Mouse (Mus musculus): ENCODE data around the gene Pkn3. TPM values are rescaled to one million over a fixed set of nuclear protein-coding genes. Genes with fewer than 3 reads are reported as not detected.
"Not testable (repeated sequence)": the region's sequence is repeated elsewhere in the genome, so short reads cannot be mapped to it uniquely, and the experiment has no call there.

The Pkn3 gene
- polyA plus RNA-seq, 1 experiment from 2014 or later = 16.7 TPM

- no peak for ATAC-seq (ENCODE audit: low read depth)
- H3K4me2 ChIP-seq (ENCODE audit: low read depth, low read length) = no peak overlapping the region
- H3K4me1 ChIP-seq (replicated peaks; ENCODE audit: control insufficient read depth, insufficient read depth, low read length) = peaks cover 11% of the 10 kb centered on the region
- H3K36me3 ChIP-seq (ENCODE audit: control insufficient read depth, insufficient read depth, low read length) = no peaks in the 10 kb centered on the region
- no peaks in the 10 kb centered on the region for H3K9me3 ChIP-seq (ENCODE audit: control insufficient read depth, low read length)
- 33% methylated on average over 2 of the region's 2 CpGs for WGBS
- H3K27ac ChIP-seq (ENCODE audit: low read length) = no peak overlapping the region
- no peaks in the 10 kb centered on the region for H3K27me3 ChIP-seq (ENCODE audit: control insufficient read depth, insufficient read depth, low read depth, low read length)
- H3K9ac ChIP-seq (ENCODE audit: low read length) = no peak overlapping the region
- no peak overlapping the region for H3K4me3 ChIP-seq (ENCODE audit: low read length)
These were observed 51.3 kb downstream of the Pkn3 start for GRCm38 (mm10) chr2:30128789-30129188.

GRCm38 (mm10) chr2:30130156-30130555, 52.7 kb downstream of the Pkn3 start:
- no peaks in the 10 kb centered on the region for H3K27me3 ChIP-seq (ENCODE audit: control insufficient read depth, insufficient read depth, low read depth, low read length)
- no peaks in the 10 kb centered on the region for H3K9me3 ChIP-seq (ENCODE audit: control insufficient read depth, low read length)
- 70% methylated on average over 4 of the region's 4 CpGs for WGBS
- H3K27ac ChIP-seq (ENCODE audit: low read length) = no peak overlapping the region
- ATAC-seq (ENCODE audit: low read depth) = no peak
- no peak overlapping the region for H3K4me3 ChIP-seq (ENCODE audit: low read length)
- H3K9ac ChIP-seq (ENCODE audit: low read length) = no peak overlapping the region
- peaks cover 12% of the 10 kb centered on the region for H3K4me1 ChIP-seq (replicated peaks; ENCODE audit: control insufficient read depth, insufficient read depth, low read length)
- no peak overlapping the region for H3K4me2 ChIP-seq (ENCODE audit: low read depth, low read length)
- no peaks in the 10 kb centered on the region for H3K36me3 ChIP-seq (ENCODE audit: control insufficient read depth, insufficient read depth, low read length)

GRCm38 (mm10) chr2:30131240-30131639, 53.8 kb downstream of the Pkn3 start:
- H3K27ac ChIP-seq (ENCODE audit: low read length); H3K4me2 ChIP-seq (ENCODE audit: low read depth, low read length); H3K4me3 ChIP-seq (ENCODE audit: low read length); H3K36me3 ChIP-seq (ENCODE audit: control insufficient read depth, insufficient read depth, low read length); H3K9me3 ChIP-seq (ENCODE audit: control insufficient read depth, low read length); ATAC-seq (ENCODE audit: low read depth); H3K27me3 ChIP-seq (ENCODE audit: control insufficient read depth, insufficient read depth, low read depth, low read length); H3K9ac ChIP-seq (ENCODE audit: low read length): not testable (repeated sequence)
- WGBS = 54% methylated on average over 5 of the region's 5 CpGs
- H3K4me1 ChIP-seq (replicated peaks; ENCODE audit: control insufficient read depth, insufficient read depth, low read length) = peaks cover 11% of the 10 kb centered on the region

GRCm38 (mm10) chr2:30132801-30133612, 55.5 kb downstream of the Pkn3 start:
- peak overlapping the region; percentile 92 for H3K9ac ChIP-seq (ENCODE audit: low read length)
- WGBS = 17% methylated on average over 16 of the region's 16 CpGs
- no peaks in the 10 kb centered on the region for H3K27me3 ChIP-seq (ENCODE audit: control insufficient read depth, insufficient read depth, low read depth, low read length)
- peaks cover 11% of the 10 kb centered on the region for H3K4me1 ChIP-seq (replicated peaks; ENCODE audit: control insufficient read depth, insufficient read depth, low read length)
- peak overlapping the region; percentile 97 for H3K4me3 ChIP-seq (ENCODE audit: low read length)
- ATAC-seq (ENCODE audit: low read depth) = peak; percentile 29; the same call in 1 of the 2 replicates
- peak overlapping the region; percentile 80 for H3K27ac ChIP-seq (ENCODE audit: low read length)
- peak overlapping the region; percentile 73 for H3K4me2 ChIP-seq (ENCODE audit: low read depth, low read length)
- H3K9me3 ChIP-seq (ENCODE audit: control insufficient read depth, low read length) = no peaks in the 10 kb centered on the region
- H3K36me3 ChIP-seq (ENCODE audit: control insufficient read depth, insufficient read depth, low read length) = peaks cover 10% of the 10 kb centered on the region

GRCm38 (mm10) chr2:30133613-30134377, 56.3 kb downstream of the Pkn3 start, which contains the start of gene Tbc1d13:
Tbc1d13 (plus strand) TSS chr2:30133746.
- Histone ChIP-seq H3K9ac (ENCODE audit: low read length) (peak within 1 kb of the TSS; percentile 92), H3K36me3 (ENCODE audit: control insufficient read depth, insufficient read depth, low read length) (peaks cover 12% of the 10 kb centered on the region), H3K4me3 (ENCODE audit: low read length) (peak within 1 kb of the TSS; percentile 97), H3K27ac (ENCODE audit: low read length) (peak within 1 kb of the TSS; percentile 80), H3K4me1 (replicated peaks; ENCODE audit: control insufficient read depth, insufficient read depth, low read length) (peaks cover 11% of the 10 kb centered on the region), H3K4me2 (ENCODE audit: low read depth, low read length) (peak within 1 kb of the TSS; percentile 73), H3K9me3 (ENCODE audit: control insufficient read depth, low read length) (no peaks in the 10 kb centered on the region), H3K27me3 (ENCODE audit: control insufficient read depth, insufficient read depth, low read depth, low read length) (no peaks in the 10 kb centered on the region)
- 0% methylated on average over 39 of the region's 46 CpGs for WGBS
- ATAC-seq (ENCODE audit: low read depth) = peak; percentile 97

- H3K27ac ChIP-seq (ENCODE audit: low read length) = peak overlapping the region; percentile 80
- peak overlapping the region; percentile 73 for H3K4me2 ChIP-seq (ENCODE audit: low read depth, low read length)
- no peaks in the 10 kb centered on the region for H3K9me3 ChIP-seq (ENCODE audit: control insufficient read depth, low read length)
- no peak for ATAC-seq (ENCODE audit: low read depth)
- peaks cover 12% of the 10 kb centered on the region for H3K36me3 ChIP-seq (ENCODE audit: control insufficient read depth, insufficient read depth, low read length)
- peaks cover 11% of the 10 kb centered on the region for H3K4me1 ChIP-seq (replicated peaks; ENCODE audit: control insufficient read depth, insufficient read depth, low read length)
- peak overlapping the region; percentile 92 for H3K9ac ChIP-seq (ENCODE audit: low read length)
- no peaks in the 10 kb centered on the region for H3K27me3 ChIP-seq (ENCODE audit: control insufficient read depth, insufficient read depth, low read depth, low read length)
- H3K4me3 ChIP-seq (ENCODE audit: low read length) = peak overlapping the region; percentile 97
- WGBS = 9% methylated on average over 6 of the region's 6 CpGs
These were observed 56.9 kb downstream of the Pkn3 start for GRCm38 (mm10) chr2:30134378-30134711.

GRCm38 (mm10) chr2:30134928-30135620, 57.6 kb downstream of the Pkn3 start:
- H3K27ac ChIP-seq (ENCODE audit: low read length) = peak overlapping the region; percentile 13; the same call in 1 of the 2 replicates
- no peak for ATAC-seq (ENCODE audit: low read depth)
- H3K4me1 ChIP-seq (replicated peaks; ENCODE audit: control insufficient read depth, insufficient read depth, low read length) = peaks cover 11% of the 10 kb centered on the region
- H3K9me3 ChIP-seq (ENCODE audit: control insufficient read depth, low read length) = no peaks in the 10 kb centered on the region
- H3K27me3 ChIP-seq (ENCODE audit: control insufficient read depth, insufficient read depth, low read depth, low read length) = no peaks in the 10 kb centered on the region
- WGBS = 57% methylated on average over 10 of the region's 10 CpGs
- peak overlapping the region; percentile 92; the same call in 1 of the 2 replicates for H3K9ac ChIP-seq (ENCODE audit: low read length)
- H3K4me2 ChIP-seq (ENCODE audit: low read depth, low read length) = peak overlapping the region; percentile 73
- H3K4me3 ChIP-seq (ENCODE audit: low read length) = peak overlapping the region; percentile 97
- H3K36me3 ChIP-seq (ENCODE audit: control insufficient read depth, insufficient read depth, low read length) = peaks cover 12% of the 10 kb centered on the region

- peaks cover 16% of the 10 kb centered on the region for H3K36me3 ChIP-seq (ENCODE audit: control insufficient read depth, insufficient read depth, low read length)
These were observed 59.0 kb downstream of the Pkn3 start for GRCm38 (mm10) chr2:30136458-30136857.

GRCm38 (mm10) chr2:30140021-30140420, 62.5 kb downstream of the Pkn3 start:
- ATAC-seq (ENCODE audit: low read depth); H3K27me3 ChIP-seq (ENCODE audit: control insufficient read depth, insufficient read depth, low read depth, low read length); H3K27ac ChIP-seq (ENCODE audit: low read length); H3K9me3 ChIP-seq (ENCODE audit: control insufficient read depth, low read length); H3K9ac ChIP-seq (ENCODE audit: low read length); H3K4me2 ChIP-seq (ENCODE audit: low read depth, low read length); H3K4me1 ChIP-seq (replicated peaks; ENCODE audit: control insufficient read depth, insufficient read depth, low read length); H3K4me3 ChIP-seq (ENCODE audit: low read length): not testable (repeated sequence)
- peaks cover 26% of the 10 kb centered on the region for H3K36me3 ChIP-seq (ENCODE audit: control insufficient read depth, insufficient read depth, low read length)
- 94% methylated on average over 4 of the region's 4 CpGs for WGBS

More at GRCm38 (mm10) chr2:30136458-30136857, 59.0 kb downstream of the Pkn3 start:
- ATAC-seq (ENCODE audit: low read depth) = no peak
- Histone ChIP-seq H3K27ac (ENCODE audit: low read length) (no peak overlapping the region), H3K4me3 (ENCODE audit: low read length) (no peak overlapping the region), H3K9me3 (ENCODE audit: control insufficient read depth, low read length) (no peaks in the 10 kb centered on the region), H3K9ac (ENCODE audit: low read length) (no peak overlapping the region), H3K4me1 (replicated peaks; ENCODE audit: control insufficient read depth, insufficient read depth, low read length) (peaks cover 11% of the 10 kb centered on the region), H3K4me2 (ENCODE audit: low read depth, low read length) (no peak overlapping the region), H3K27me3 (ENCODE audit: control insufficient read depth, insufficient read depth, low read depth, low read length) (no peaks in the 10 kb centered on the region)
- WGBS = 89% methylated on average over 10 of the region's 10 CpGs

Data from lung, embryonic 16.5 days (tissue).